Mouse (Mus musculus): Measurements from ENCODE around the gene Fam126a.

Fam126a gene

GRCm38 (mm10) chr5:23992876-23993552 is 37.5 kb downstream of the Fam126a start:
- no peak for DNase-seq (ENCODE audit: low spot score)

GRCm38 (mm10) chr5:23990001-23990400 is 40.5 kb downstream of the Fam126a start:
- DNase-seq (ENCODE audit: low spot score), result no peak

- DNase-seq (ENCODE audit: low spot score), result no peak
Observed at GRCm38 (mm10) chr5:23987792-23988191, 42.7 kb downstream of the Fam126a start.

GRCm38 (mm10) chr5:23982081-23982480 is 48.4 kb downstream of the Fam126a start:
- no peak for DNase-seq (ENCODE audit: low spot score)

- DNase-seq (ENCODE audit: low spot score), result no peak
Observed at GRCm38 (mm10) chr5:23978516-23978915, 52.0 kb downstream of the Fam126a start.

- DNase-seq (ENCODE audit: low spot score), result no peak
Observed at GRCm38 (mm10) chr5:23974994-23975575, 55.4 kb downstream of the Fam126a start.

- no peak for DNase-seq (ENCODE audit: low spot score)
Observed at GRCm38 (mm10) chr5:23967705-23968104, 62.8 kb downstream of the Fam126a start.

- DNase-seq (ENCODE audit: low spot score), result no peak
Observed at GRCm38 (mm10) chr5:23964599-23965165, 65.8 kb downstream of the Fam126a start.

GRCm38 (mm10) chr5:23953047-23953446 is 77.4 kb downstream of the Fam126a start:
- DNase-seq (ENCODE audit: low spot score), result no peak

GRCm38 (mm10) chr5:23948071-23948470 is 82.4 kb downstream of the Fam126a start:
- DNase-seq (ENCODE audit: low spot score), result no peak

- no peak for DNase-seq (ENCODE audit: low spot score)
Observed at GRCm38 (mm10) chr5:23945056-23945455, 85.4 kb downstream of the Fam126a start.

GRCm38 (mm10) chr5:23943534-23943933 is 87.0 kb downstream of the Fam126a start:
- DNase-seq (ENCODE audit: low spot score), result no peak

GRCm38 (mm10) chr5:23923481-23924165 is 106.9 kb downstream of the Fam126a start:
- peak; percentile 68 for DNase-seq (ENCODE audit: low spot score)

GRCm38 (mm10) chr5:23922516-23923291 is 107.8 kb downstream of the Fam126a start:
- DNase-seq (ENCODE audit: low spot score), result peak; percentile 73

- no peak for DNase-seq (ENCODE audit: low spot score)
Observed at GRCm38 (mm10) chr5:23921316-23921715, 109.2 kb downstream of the Fam126a start.

GRCm38 (mm10) chr5:23919892-23920731 is 110.4 kb downstream of the Fam126a start:
- no peak for DNase-seq (ENCODE audit: low spot score)

- no peak for DNase-seq (ENCODE audit: low spot score)
Observed at GRCm38 (mm10) chr5:23917301-23917700, 113.2 kb downstream of the Fam126a start.

- no peak for DNase-seq (ENCODE audit: low spot score)
Observed at GRCm38 (mm10) chr5:23911556-23911955, 118.9 kb downstream of the Fam126a start.

- DNase-seq (ENCODE audit: low spot score), result no peak
Observed at GRCm38 (mm10) chr5:23909256-23909655, 121.2 kb downstream of the Fam126a start.

GRCm38 (mm10) chr5:23908486-23909090 is 121.9 kb downstream of the Fam126a start:
- no peak for DNase-seq (ENCODE audit: low spot score)

GRCm38 (mm10) chr5:23902221-23902620 is 128.3 kb downstream of the Fam126a start:
- DNase-seq (ENCODE audit: low spot score), result no peak

Measured in spleen, adult 12 weeks (tissue).